Mouse (Mus musculus) cerebellum, adult (tissue): ENCODE measurements around the gene Rpl4.
"Not testable (repeated sequence)": the region's sequence is repeated elsewhere in the genome, so short reads cannot be mapped to it uniquely, and the experiment has no call there.

ENCODE experiments used
- ATAC-seq: cut with Nextera tagmentation; 2 replicates; pipeline ENCODE4 v1.9.2; 2017; ENCODE audit warnings: mild to moderate bottlenecking, moderate library complexity, mixed read lengths; ENCODE audit not compliant: insufficient number of reproducible peaks, low FRiP score, low TSS enrichment

Rpl4 gene

DNA sequence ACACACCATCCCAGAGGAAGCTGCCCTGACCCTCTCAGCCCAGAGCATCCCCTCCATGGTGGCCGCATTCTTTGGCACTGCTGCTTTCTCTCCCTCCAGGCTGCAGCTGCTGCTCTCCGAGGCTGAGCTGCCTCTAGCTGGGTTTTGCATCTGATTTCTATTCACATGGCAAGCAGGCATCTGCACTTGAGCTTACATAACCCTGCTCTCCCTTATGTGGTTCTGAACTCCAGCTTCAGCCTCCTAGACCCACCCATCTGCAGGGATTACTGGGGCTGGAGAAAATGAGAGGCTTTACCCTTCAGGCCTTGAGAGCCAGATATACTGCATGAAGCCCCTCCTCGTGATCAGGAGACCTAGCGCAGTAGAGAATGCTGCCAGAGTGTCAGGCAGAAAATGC is 22.4 kb downstream of the Rpl4 start:
- ATAC-seq, result no peak

DNA sequence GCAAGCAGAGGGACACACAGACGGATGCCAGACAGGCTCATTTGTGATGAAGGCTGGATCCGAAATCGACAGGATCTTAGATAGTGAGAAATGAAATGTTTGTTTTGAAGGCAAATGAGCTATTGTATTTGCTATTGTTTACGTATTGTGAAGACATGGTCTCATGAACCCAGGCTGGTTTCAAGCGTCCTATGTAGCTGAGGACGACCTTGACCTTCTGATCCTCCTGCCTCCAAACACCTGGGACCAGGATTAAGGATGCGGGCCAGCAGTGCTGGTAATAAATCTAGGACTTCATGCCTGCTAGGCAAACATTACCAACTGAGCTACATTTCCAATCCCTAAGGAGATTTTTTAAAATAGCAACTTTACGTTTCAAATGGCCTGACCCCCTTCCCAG is 24.3 kb downstream of the Rpl4 start:
- ATAC-seq, result no peak

DNA sequence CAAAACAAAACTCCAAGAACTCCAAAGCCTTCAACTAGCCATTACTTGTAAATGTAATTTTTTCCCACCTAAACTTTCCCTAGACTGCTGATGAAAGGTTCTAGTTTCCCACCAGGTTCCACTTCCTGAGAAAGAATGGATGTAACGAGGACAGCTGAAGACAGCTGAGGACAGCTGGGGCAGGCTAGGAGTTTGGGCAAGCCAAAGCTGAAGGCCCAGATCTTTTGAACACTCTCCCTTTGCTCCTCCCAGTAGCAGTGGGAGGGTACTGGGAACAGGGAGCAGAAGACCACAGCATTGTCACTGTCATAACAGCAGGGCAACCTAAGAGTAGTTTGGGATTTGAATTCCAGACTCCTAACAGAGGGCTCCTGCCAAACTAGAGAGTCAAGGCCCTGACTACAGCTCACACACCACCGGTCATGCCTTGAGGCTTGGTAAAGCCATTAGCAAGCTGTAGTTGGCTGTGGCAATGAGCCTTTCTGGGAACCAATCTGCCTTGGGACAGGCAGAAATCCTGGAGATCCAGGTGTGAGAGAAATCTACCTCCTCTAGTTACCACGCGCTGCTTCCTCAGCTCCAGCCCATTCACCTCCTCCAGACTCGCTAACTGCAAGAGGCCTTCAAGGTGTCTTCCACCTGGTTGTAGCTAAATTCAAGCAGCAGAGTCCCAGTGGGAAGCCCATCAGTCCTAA is 25.0 kb downstream of the Rpl4 start:
- ATAC-seq, result no peak

DNA sequence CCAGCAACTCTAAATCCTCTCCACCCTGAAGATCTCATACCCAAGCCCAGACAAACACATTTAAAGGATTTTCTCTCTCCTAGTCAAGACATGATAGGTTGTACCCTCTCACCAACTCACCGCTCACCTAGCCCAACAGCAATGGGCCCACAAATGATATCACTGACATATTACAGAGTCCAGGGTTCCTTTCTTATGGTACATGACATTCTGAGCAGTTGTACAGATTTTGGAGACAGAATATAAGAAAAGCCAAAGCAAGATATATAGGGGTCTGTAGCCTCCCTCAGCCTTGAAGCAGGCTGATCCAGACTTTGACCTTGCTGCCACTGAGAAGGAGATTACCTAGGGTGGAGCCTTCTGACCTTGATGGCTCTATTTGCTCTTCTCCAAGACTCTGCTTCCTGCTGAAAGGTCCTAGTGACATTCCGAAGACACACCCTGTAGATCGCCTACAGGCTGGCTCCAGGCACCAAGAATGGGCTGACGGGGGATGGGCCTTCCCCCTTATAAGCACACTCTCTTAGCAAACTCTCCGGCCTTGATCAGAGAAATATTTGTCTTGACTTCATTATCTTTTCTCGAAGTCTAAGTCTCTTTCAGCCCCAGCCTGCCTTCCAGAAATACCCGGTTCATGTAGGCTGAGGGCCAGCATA is 25.7 kb downstream of the Rpl4 start:
- ATAC-seq, result not testable (repeated sequence)

DNA sequence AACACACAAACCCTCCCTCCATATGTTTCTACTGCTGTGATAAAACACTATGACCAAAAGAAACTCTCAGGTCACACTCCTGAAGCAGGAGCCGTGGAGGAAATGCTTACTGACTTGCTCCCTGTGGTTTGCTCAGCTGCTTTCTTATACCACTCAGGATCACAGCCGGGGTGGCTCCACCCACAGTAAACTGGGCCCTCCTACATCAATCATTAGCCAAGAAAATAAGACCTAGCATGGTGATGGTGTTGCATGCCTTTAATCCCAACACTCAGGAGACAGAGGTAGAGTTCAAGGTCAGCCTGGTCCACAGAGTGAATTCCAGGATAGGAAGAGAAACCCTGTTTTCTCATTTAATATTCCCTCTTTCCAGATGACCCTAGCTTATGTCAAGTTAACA is 26.7 kb downstream of the Rpl4 start:
- ATAC-seq, result no peak

DNA sequence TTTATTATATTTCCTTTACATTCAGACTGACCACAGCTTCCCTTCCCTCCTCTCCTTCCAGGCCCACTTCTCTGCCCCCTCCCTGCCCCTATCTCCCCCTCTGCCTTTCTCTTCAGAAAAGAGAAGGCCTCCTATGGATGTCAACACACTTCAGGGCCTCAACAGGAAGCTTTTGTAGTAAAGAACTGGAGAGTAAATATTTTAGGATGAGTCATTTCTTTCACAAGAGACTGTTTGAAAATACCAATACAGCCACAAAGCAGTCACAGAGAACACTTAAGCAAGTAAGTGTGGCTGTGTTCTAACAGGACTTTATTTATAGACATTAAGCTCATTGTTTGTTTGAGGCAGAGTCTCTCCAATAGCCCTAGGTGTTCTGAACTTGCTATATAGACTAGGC is 29.2 kb downstream of the Rpl4 start:
- no peak for ATAC-seq

DNA sequence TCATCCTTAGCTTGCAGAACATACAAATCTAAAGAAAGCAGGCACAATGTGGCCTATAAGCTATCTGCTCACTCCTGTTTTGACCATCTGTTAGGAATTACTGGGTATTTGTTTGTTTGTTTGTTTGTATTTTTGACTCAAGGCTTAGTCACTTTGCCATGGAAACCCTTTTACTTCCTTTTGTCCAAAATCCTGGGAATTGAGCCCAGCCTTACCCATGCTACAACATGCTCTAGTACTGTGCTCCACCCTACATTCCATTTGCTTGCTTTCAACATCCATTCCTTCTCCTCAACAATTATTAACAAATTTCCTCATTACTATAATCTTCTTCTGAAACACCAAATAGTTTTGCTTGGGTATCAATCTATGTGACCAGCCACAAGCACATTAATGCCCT is 29.7 kb downstream of the Rpl4 start:
- ATAC-seq, result no peak

DNA sequence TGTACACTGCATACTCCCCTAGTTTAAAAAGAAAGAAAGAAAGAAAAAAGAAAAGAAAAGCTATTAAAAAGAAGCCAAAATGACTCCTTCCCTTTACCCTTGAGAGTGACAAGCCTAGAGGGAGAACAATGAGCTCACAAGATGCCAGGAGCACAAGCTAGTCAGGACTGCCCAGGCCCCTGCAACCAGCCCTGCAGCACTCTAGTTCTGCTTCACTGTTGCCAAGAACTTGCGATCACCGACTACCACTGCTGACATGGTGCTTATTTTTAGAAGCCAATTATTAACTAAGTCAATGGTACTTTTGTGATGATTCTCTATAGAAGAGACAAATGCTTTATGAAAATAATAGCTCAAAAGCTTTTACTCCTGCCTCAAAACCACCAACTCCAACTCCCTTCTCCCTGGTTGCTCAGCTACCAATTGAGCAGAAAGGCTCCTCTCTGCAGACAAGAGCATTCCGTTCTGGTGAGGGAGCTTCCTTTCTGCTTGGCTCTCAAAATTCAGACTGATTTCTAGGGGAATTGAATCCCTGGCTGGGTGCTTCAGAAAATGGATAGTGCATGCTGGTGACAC is 34.4 kb downstream of the Rpl4 start:
- ATAC-seq, result no peak

DNA sequence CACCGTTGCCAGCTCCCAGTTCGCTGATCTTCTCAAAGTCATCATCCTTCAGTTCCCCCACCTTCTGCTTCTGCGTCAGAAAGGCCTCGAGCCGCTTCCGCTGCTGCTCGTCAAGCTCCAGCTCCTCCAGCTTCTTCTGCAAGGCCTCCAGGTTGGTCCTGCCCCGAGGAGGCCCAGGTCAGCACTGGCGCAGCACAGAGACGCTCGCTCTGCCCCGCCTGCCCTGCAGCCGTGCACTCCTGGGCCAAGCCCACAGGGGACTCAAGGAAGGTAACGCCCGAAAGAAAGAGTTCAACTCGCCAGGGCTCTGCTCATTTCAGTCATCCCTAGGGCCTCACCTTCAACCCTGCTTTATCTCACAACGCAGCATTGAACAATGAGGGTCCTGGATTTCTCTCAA is 41.3 kb downstream of the Rpl4 start:
- ATAC-seq, result no peak

DNA sequence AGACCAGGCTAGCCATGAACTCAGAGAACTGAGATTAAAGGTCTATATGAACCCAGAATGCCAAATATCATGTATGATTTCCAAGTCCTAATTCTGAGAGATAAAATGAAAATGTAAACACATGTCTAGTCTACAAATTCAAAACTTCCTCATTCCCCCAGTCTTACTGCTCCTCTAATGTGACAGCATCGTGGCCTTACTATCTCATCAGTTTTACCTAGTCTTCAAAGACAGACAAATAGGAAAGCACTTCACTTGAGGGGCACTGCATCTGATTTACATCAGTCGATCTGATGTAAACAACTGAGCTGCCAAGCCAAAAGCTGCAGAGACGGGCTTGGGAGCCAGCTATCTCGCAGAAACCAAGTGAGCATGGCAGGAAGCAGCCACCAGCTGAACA is 42.9 kb downstream of the Rpl4 start:
- ATAC-seq, result no peak

DNA sequence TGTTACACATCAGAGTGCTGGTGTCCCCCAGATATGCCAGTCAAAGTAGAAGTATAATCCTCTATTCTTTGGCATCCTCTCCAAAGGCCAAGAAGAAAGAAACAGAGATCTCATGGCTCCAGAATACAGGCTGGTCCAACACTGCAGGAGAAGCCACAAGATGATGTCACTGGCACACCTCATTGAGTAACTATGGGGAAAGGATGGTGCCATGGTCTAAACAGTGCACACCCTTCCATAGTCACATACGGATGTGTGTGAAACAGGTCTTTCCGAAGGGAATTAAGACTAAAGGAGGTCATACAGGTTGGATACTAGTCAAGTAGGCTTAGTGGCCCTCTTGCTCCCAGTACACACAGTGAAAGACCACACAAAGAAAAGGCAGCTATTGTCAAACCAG is 43.5 kb downstream of the Rpl4 start:
- no peak for ATAC-seq

DNA sequence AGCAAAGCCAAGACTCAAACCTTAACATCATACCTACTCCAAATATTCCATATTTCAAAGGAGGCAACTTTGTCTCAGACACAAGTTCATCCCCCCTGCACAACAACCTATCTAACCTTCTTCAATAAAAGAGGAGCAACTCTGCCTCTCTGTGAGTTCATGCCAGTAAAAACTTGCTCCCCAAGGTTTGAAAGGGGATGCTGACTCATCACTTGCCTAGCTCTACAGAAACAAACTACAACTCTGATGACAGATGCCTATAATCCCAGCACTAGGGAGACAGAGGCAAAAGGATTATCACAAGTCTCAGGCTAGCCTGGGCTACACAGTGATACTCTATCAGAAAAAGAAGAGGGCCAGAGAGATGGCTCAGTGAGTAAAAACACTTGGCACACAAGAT is 44.7 kb downstream of the Rpl4 start:
- no peak for ATAC-seq

DNA sequence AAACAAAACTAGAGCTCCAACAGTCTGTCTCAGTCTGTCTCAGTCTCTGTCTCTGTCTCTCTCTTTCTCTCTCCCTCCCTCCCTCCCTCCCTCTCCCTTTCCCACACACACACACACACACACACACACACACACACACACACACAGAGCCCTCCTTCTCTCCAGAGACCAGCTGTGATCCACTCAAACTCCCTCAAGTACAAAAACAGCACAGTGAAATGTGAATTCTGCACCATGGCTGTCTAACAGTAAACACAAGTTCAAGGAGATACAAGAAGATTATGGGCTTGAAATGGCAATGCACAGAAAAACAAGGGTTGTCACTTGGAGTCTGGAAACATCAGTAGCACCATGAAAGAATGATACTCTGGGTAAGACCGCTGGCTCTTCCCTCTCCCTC is 46.1 kb downstream of the Rpl4 start:
- no peak for ATAC-seq

DNA sequence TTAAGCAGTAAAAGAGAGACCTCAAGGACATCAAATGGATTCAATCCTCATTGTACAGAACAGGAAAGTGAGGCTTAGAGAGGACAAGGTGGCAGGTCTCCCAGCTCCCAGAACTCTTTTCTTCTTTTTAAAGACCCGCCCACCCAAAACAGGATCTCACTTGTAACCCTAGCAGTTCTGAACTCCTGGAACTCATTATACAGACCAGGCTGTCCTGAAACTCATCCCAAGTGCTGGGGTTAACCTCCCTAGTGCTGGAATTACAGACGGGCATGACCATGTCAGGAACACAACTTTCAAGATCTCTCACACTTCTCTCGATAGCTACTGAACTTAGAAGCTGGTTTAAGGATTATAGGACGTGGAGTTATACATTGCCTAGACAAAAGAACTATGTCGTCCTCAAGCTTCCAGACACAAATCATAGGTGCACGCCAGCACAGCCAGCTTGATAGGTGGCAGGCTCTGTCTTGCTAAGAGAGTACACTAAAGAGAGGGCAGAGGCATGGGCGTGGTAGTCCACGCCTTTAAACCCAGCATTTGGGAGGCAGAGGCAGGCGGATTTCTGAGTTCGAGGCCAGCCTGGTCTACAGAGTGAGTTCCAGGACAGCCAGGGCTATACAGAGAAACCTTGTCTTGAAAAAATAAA is 46.7 kb downstream of the Rpl4 start:
- ATAC-seq, result no peak

DNA sequence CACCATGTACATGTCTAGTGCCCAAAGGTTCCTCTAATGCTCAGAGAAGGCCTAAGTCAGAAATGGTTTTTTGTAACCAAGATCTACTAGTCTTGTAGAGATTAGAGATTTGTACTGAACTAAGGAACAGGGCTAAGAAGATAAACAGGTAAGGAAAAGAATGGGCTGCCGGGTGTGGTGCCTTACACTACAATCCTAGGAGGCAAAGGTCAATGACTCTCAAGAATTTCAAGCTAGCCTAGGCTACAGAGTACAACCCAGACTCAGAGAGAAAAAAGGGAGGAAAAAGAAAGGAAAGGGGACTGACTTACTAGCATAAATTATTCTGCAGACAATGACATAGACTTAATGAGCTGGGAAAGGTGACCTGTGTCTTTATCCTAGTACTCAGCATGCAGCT is 47.4 kb downstream of the Rpl4 start:
- no peak for ATAC-seq

DNA sequence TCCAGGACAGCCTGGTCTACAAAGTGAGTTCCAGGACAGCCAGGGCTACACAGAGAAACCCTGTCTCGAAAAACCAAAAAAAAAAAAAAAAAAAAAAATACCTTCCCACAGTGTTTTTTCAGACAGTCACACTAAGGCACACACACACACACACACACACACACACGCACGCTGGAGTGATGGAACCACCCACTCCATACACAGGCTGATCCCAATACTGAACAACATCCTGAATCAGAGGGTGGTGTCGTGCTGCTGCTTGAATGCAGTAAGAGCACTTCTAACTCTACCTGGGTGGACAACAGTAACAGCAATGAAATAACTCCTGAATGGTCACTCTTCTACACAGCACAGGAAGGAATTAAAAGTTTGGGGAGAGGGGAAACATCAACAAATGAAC is 48.3 kb downstream of the Rpl4 start:
- no peak for ATAC-seq

DNA sequence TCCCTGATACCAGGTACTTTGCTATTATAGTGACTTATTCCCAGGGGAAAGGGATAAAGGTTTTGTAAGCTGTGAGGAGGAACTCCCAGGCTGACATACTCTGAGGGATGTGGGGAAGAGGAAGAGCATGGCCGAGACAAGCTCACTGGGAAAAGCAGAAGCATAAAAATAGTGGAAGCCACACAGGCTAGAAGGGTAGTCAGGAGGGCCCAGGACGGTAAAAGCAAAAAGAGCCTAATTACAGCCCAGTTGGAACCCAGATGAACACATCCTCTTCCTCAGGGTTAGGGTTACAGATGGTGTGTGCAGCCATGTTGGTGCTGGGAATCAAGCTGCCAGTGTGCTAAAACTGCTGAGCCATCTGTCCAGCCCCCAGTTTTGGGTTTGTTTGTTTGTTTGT is 48.9 kb downstream of the Rpl4 start:
- ATAC-seq, result no peak

DNA sequence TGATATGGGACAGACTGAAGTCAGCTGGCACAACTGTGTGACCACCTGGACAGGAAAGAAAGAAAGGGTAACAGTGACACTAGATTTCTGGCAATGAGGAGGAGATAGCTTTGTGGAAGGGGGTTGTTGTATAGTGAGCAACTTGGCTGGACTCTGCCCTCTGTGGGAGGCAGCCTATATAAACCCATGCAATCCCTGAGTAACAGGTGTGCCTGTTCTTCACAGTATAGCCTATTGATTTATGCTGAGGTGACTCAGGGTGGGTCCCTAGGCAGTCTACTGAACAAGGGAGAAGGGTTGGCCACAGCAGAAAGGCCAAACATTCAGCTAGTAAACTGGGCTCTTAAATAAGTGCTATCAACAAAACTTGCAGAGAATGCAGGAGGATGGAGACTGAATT is 52.6 kb downstream of the Rpl4 start:
- no peak for ATAC-seq

DNA sequence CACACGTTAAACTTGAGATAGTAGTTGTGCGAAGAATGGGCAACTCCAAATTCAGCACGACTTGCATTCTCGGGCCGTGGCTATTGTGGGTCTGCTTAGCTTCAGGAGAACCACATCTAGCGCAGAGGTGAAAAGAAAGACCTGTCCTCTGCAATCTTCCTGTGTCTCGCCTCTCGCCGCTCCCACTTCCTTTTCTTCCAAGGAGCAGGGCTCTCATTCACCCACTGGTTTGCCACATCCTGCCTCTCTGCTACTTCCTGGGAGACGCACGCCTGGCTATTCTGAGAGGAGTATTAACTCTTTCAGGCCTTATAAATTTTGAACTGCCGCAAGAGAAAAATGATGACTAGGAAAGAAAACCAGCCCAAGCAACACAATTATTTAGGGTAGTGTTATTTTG is 54.6 kb downstream of the Rpl4 start:
- no peak for ATAC-seq
